Mouse (Mus musculus) frontal cortex, postnatal 25 days (tissue): ENCODE data around the gene Tbc1d30.

Experiments
- DNase-seq, 2 experiments: peaks; one replicate each; pipeline ENCODE4 v3.0.0; 2022; ENCODE audit warnings: low spot score in 2 of 2

The Tbc1d30 gene

GRCm38 (mm10) chr10:121314186-121314585 lies 36.9 kb downstream of the Tbc1d30 start:
- no peak for DNase-seq

GRCm38 (mm10) chr10:121313049-121313448 lies 38.0 kb downstream of the Tbc1d30 start:
- no peak for DNase-seq

GRCm38 (mm10) chr10:121310511-121311221 lies 40.4 kb downstream of the Tbc1d30 start:
- DNase-seq, result peak; percentile 62 to 74

GRCm38 (mm10) chr10:121309801-121310510 lies 41.1 kb downstream of the Tbc1d30 start:
- DNase-seq, result no peak

- no peak for DNase-seq
These were observed 41.9 kb downstream of the Tbc1d30 start for GRCm38 (mm10) chr10:121309123-121309655.

GRCm38 (mm10) chr10:121305441-121305840 lies 45.6 kb downstream of the Tbc1d30 start:
- no peak for DNase-seq

GRCm38 (mm10) chr10:121303559-121303958 lies 47.5 kb downstream of the Tbc1d30 start:
- DNase-seq, result no peak

GRCm38 (mm10) chr10:121301868-121302267 lies 49.2 kb downstream of the Tbc1d30 start:
- no peak for DNase-seq

- DNase-seq, result no peak
These were observed 50.4 kb downstream of the Tbc1d30 start for GRCm38 (mm10) chr10:121300659-121301058.

- no peak for DNase-seq
These were observed 53.9 kb downstream of the Tbc1d30 start for GRCm38 (mm10) chr10:121297054-121297701.

GRCm38 (mm10) chr10:121294471-121294870 lies 56.6 kb downstream of the Tbc1d30 start:
- DNase-seq, result no peak

GRCm38 (mm10) chr10:121293829-121294228 lies 57.2 kb downstream of the Tbc1d30 start:
- DNase-seq, result no peak

- DNase-seq, result no peak
These were observed 59.7 kb downstream of the Tbc1d30 start for GRCm38 (mm10) chr10:121291272-121291917.

GRCm38 (mm10) chr10:121290682-121291078 lies 60.4 kb downstream of the Tbc1d30 start:
- DNase-seq, result peak in 1 of 2 experiments; percentile 40

- DNase-seq, result no peak
These were observed 61.0 kb downstream of the Tbc1d30 start for GRCm38 (mm10) chr10:121289970-121290681.

GRCm38 (mm10) chr10:121282926-121283325 lies 68.2 kb downstream of the Tbc1d30 start:
- no peak for DNase-seq

- DNase-seq, result no peak
These were observed 68.6 kb downstream of the Tbc1d30 start for GRCm38 (mm10) chr10:121282436-121282835.

GRCm38 (mm10) chr10:121280943-121281342 lies 70.1 kb downstream of the Tbc1d30 start:
- DNase-seq, result peak in 1 of 2 experiments; percentile 37

- DNase-seq, result no peak
These were observed 74.0 kb downstream of the Tbc1d30 start for GRCm38 (mm10) chr10:121277022-121277471.

- DNase-seq, result no peak
These were observed 76.1 kb downstream of the Tbc1d30 start for GRCm38 (mm10) chr10:121274964-121275363.

- no peak for DNase-seq
These were observed 80.1 kb downstream of the Tbc1d30 start for GRCm38 (mm10) chr10:121271002-121271401.
